Mouse (Mus musculus) hindbrain, embryonic 16.5 days (tissue): ENCODE data around the gene Prkci. TPM values are rescaled to one million over a fixed set of nuclear protein-coding genes. Genes with fewer than 3 reads are reported as not detected.

Source experiments
- ATAC-seq: fragments of 200-750 bp; cut with Nextera tagmentation; 2 replicates; pipeline ENCODE4 v1.8.0; 2017; ENCODE audit warnings: moderate TSS enrichment, moderate library complexity
- H3K27ac ChIP-seq: fragments of 300-500 bp; sonication (generic); 2 replicates; pipeline ENCODE4 v1.5.1; 2014; ENCODE audit warnings: low read depth, mild to moderate bottlenecking, control low read depth, low read length, moderate library complexity
- H3K27me3 ChIP-seq: fragments of 300-500 bp; sonication (generic); replicated peaks from 2 replicates; pipeline ENCODE4 v1.6.1; 2014; ENCODE audit warnings: low read length; ENCODE audit not compliant: control insufficient read depth, insufficient read depth
- H3K36me3 ChIP-seq: fragments of 300-500 bp; sonication (generic); 2 replicates; pipeline ENCODE4 v1.6.1; 2014; ENCODE audit warnings: mild to moderate bottlenecking, low read length, moderate library complexity, mixed read lengths; ENCODE audit not compliant: control insufficient read depth, insufficient read depth
- H3K4me1 ChIP-seq: fragments of 300-500 bp; sonication (generic); 2 replicates; pipeline ENCODE4 v1.6.1; 2014; ENCODE audit warnings: low read depth, low read length; ENCODE audit not compliant: control insufficient read depth, insufficient read depth
- H3K4me2 ChIP-seq: fragments of 300-500 bp; sonication (generic); 2 replicates; pipeline ENCODE4 v1.6.1; 2014; ENCODE audit warnings: mild to moderate bottlenecking, low read length, control low read depth, moderate library complexity
- H3K4me3 ChIP-seq: fragments of 300-500 bp; sonication (generic); 2 replicates; pipeline ENCODE4 v1.5.1; 2014; ENCODE audit warnings: mild to moderate bottlenecking, low read length, control low read depth, moderate library complexity
- H3K9ac ChIP-seq: fragments of 300-500 bp; sonication (generic); 2 replicates; pipeline ENCODE4 v1.6.1; 2014; ENCODE audit warnings: low read depth, mild to moderate bottlenecking, control low read depth, low read length, moderate library complexity
- H3K9me3 ChIP-seq: fragments of 300-500 bp; sonication (generic); 2 replicates; pipeline ENCODE4 v1.6.1; 2014; ENCODE audit warnings: mild to moderate bottlenecking, low read length, moderate library complexity; ENCODE audit not compliant: control insufficient read depth
- WGBS: fragments of 180-500 bp; shearing (Covaris S2); extraction: QIAGEN DNeasy Blood & Tissue Kit; methylation state at CpG from one replicate; pipeline ENCODE4 v1.1.7; 2014; 5-methylcytosine and 5-hydroxymethylcytosine counted together
- polyA plus RNA-seq: library from polyadenylated mRNA; unstranded; fragments of >200 nt; fragmentation: Nextera tagmentation; extraction: Ambion mirVana; gene quantifications from 2 replicates; pipeline ENCODE4 v1.2.1, GENCODE M21; 2015

The Prkci gene
- polyA plus RNA-seq, 1 experiment from 2014 or later = 25.3 TPM

- H3K27ac ChIP-seq = no peak overlapping the region
- no peak for ATAC-seq
- no peaks in the 10 kb centered on the region for H3K9me3 ChIP-seq
- H3K36me3 ChIP-seq = no peaks in the 10 kb centered on the region
- WGBS = 83% methylated on average over 7 of the region's 7 CpGs
- peaks cover 12% of the 10 kb centered on the region for H3K4me1 ChIP-seq
- H3K4me2 ChIP-seq = no peak overlapping the region
- no peak overlapping the region for H3K9ac ChIP-seq
- H3K27me3 ChIP-seq = no peaks in the 10 kb centered on the region
- no peak overlapping the region for H3K4me3 ChIP-seq
Measured at GRCm38 (mm10) chr3:30992161-30992560, 3.4 kb upstream of the Prkci start.

GRCm38 (mm10) chr3:30993066-30993573, 2.4 kb upstream of the Prkci start:
- Histone ChIP-seq H3K36me3 (no peaks in the 10 kb centered on the region), H3K4me1 (peaks cover 14% of the 10 kb centered on the region), H3K4me2 (no peak overlapping the region), H3K4me3 (no peak overlapping the region), H3K9ac (no peak overlapping the region), H3K9me3 (no peaks in the 10 kb centered on the region), H3K27me3 (no peaks in the 10 kb centered on the region), H3K27ac (no peak overlapping the region)
- ATAC-seq = no peak

- Histone ChIP-seq H3K4me3 (peak overlapping the region; percentile 72), H3K4me2 (peak overlapping the region; percentile 60), H3K9me3 (no peaks in the 10 kb centered on the region), H3K4me1 (peaks cover 17% of the 10 kb centered on the region), H3K27me3 (no peaks in the 10 kb centered on the region), H3K27ac (no peak overlapping the region), H3K9ac (peak overlapping the region; percentile 92; the same call in 1 of the 2 replicates), H3K36me3 (no peaks in the 10 kb centered on the region)
- WGBS = 18% methylated on average over 6 of the region's 6 CpGs
- ATAC-seq = no peak
Measured at GRCm38 (mm10) chr3:30994859-30995258, 688 bp upstream of the Prkci start.

GRCm38 (mm10) chr3:30995899-30996687, 546 bp downstream of the Prkci start:
- Histone ChIP-seq H3K27me3 (no peaks in the 10 kb centered on the region), H3K9me3 (no peaks in the 10 kb centered on the region), H3K36me3 (no peaks in the 10 kb centered on the region), H3K4me3 (peak overlapping the region; percentile 72), H3K4me1 (peaks cover 20% of the 10 kb centered on the region), H3K27ac (peak overlapping the region; percentile 84), H3K9ac (peak overlapping the region; percentile 92), H3K4me2 (peak overlapping the region; percentile 68)
- peak; percentile 80 for ATAC-seq
- under 1% methylated on average over 37 of the region's 49 CpGs for WGBS

- Histone ChIP-seq H3K4me3 (peak overlapping the region; percentile 72), H3K27ac (no peak overlapping the region), H3K36me3 (no peaks in the 10 kb centered on the region), H3K9ac (peak overlapping the region; percentile 92; the same call in 1 of the 2 replicates), H3K9me3 (no peaks in the 10 kb centered on the region), H3K4me2 (peak overlapping the region; percentile 68), H3K27me3 (no peaks in the 10 kb centered on the region), H3K4me1 (peaks cover 20% of the 10 kb centered on the region)
- ATAC-seq = no peak
- WGBS = 3% methylated on average over 4 of the region's 4 CpGs
Measured at GRCm38 (mm10) chr3:30996688-30997014, 1.1 kb downstream of the Prkci start.

- peaks cover 20% of the 10 kb centered on the region for H3K4me1 ChIP-seq
- no peaks in the 10 kb centered on the region for H3K9me3 ChIP-seq
- no peaks in the 10 kb centered on the region for H3K36me3 ChIP-seq
- H3K27me3 ChIP-seq = no peaks in the 10 kb centered on the region
- 67% methylated on average over 10 of the region's 10 CpGs for WGBS
- no peak overlapping the region; the same call in 1 of the 2 replicates for H3K27ac ChIP-seq
- ATAC-seq = no peak
- H3K4me2 ChIP-seq = no peak overlapping the region
- H3K4me3 ChIP-seq = no peak overlapping the region
- no peak overlapping the region; the same call in 1 of the 2 replicates for H3K9ac ChIP-seq
Measured at GRCm38 (mm10) chr3:30999401-31000017, 4.0 kb downstream of the Prkci start.

GRCm38 (mm10) chr3:31000018-31000407, 4.5 kb downstream of the Prkci start:
- H3K4me3 ChIP-seq = no peak overlapping the region
- no peaks in the 10 kb centered on the region for H3K9me3 ChIP-seq
- no peaks in the 10 kb centered on the region for H3K36me3 ChIP-seq
- peaks cover 16% of the 10 kb centered on the region for H3K4me1 ChIP-seq
- peak overlapping the region; percentile 20; the same call in 1 of the 2 replicates for H3K27ac ChIP-seq
- H3K4me2 ChIP-seq = no peak overlapping the region
- ATAC-seq = no peak
- 34% methylated on average over 4 of the region's 4 CpGs for WGBS
- H3K9ac ChIP-seq = no peak overlapping the region; the same call in 1 of the 2 replicates
- no peaks in the 10 kb centered on the region for H3K27me3 ChIP-seq

- Histone ChIP-seq H3K27ac (no peak overlapping the region), H3K4me1 (peaks cover 16% of the 10 kb centered on the region), H3K4me2 (no peak overlapping the region), H3K9ac (no peak overlapping the region), H3K9me3 (no peaks in the 10 kb centered on the region), H3K4me3 (no peak overlapping the region), H3K36me3 (no peaks in the 10 kb centered on the region), H3K27me3 (no peaks in the 10 kb centered on the region)
- no peak for ATAC-seq
- 22% methylated on average over 3 of the region's 3 CpGs for WGBS
Measured at GRCm38 (mm10) chr3:31001048-31001676, 5.6 kb downstream of the Prkci start.
